Mouse (Mus musculus): ENCODE results near the gene Jdp2.

Gene Jdp2

GRCm38 (mm10) chr12:85686466-85687216, 87.8 kb downstream of the Jdp2 start, which contains the start of gene Batf:
Gene Batf (plus strand): TSS chr12:85686669.
- DNase-seq (ENCODE audit: low spot score in 2 of 2), result peak; percentile 34 to 75

GRCm38 (mm10) chr12:85687217-85687533, 88.3 kb downstream of the Jdp2 start:
- no peak for DNase-seq (ENCODE audit: low spot score in 2 of 2)

GRCm38 (mm10) chr12:85687846-85688245, 89.0 kb downstream of the Jdp2 start:
- no peak for DNase-seq (ENCODE audit: low spot score in 2 of 2)

All from spleen, postnatal 4 days (tissue).